Mouse (Mus musculus) megakaryocyte, embryonic 14.5 days (primary cell): ENCODE measurements around the gene Sobp.

Experiments used
- FLI1 ChIP-seq: IDR thresholded peaks from 2 replicates; pipeline ENCODE4 v1.6.1; 2012; ENCODE audit warnings: low read length, inconsistent platforms, mixed read lengths
- GATA1 ChIP-seq: IDR thresholded peaks from 3 replicates; pipeline ENCODE4 v1.6.1; 2012; ENCODE audit warnings: mixed read lengths, low read length, inconsistent platforms, borderline replicate concordance

DNA sequence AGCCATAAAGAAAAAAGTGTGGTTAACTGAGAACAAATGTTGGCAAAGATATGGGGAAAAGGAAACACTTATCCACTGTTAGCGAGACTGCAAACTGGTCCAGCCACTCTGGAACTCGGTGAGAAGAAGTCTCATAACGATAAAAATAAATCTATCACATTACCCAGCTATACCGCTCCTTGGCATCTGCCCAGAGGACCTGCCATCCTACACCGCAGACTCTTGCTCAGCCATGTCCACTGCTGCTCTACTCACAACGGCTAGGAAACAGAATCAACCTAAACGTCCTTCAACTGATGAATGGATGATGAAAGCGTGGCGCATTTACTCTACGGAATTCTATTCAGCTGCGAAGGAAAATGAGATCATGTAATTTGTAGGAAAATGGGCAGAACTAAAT is 25.9 kb downstream of the Sobp start:
- TF ChIP-seq GATA1 = no peak
- TF ChIP-seq FLI1 = no peak
